Mouse (Mus musculus): ENCODE data around the gene Amacr.

DNA sequence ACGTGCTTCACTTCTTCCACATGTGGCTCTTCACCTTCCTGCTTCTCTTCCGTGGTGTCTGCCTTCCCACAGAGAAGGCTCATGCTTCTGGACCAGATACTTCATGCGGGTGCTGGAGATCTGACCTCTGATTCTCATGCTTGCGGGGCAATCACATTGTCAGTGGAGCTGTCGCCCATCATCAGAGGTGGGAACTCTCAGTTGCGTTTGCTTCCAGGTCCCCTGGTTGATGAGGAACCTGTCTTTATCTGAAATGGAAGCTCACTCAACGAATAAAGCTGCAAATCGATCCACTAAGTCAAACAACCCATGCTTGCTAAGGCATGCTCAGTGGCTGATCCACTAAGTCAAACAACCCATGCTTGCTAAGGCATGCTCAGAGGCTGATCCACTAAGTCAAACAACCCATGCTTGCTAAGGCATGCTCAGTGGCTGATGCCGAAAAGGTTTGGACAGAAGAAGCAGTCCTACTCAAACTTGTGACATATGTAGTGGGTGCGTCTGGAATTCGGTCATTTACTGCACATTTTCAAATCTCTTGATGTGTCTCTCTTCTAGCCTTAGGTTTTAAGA is 29.5 kb downstream of the Amacr start:
- TF ChIP-seq CTCF (IDR thresholded peaks at IDR 0.05; ENCODE audit: insufficient read depth, low read depth, low read length): no peak
- TF ChIP-seq POLR2A (IDR thresholded peaks at IDR 0.05; ENCODE audit: insufficient read depth, low read depth, low read length): no peak

Data from olfactory bulb, adult 2 months (tissue).